ENCODE assay signal across 7 mouse cellular contexts in genomic region chr1:165460801-165461377, GRCm38 (mm10). TPM values are rescaled to one million over a fixed set of nuclear protein-coding genes. Genes with fewer than 3 reads are reported as not detected.
A peak's percentile ranks its signal among the peaks of the same experiment; 100 is the strongest.
DNase-seq lines count a peak whose midpoint lies in the region; ATAC-seq and TF ChIP-seq lines count a peak whose summit lies in the region.

No protein-coding gene starts in this region.

- H3K27me3 ChIP-seq in embryonic facial prominence, embryonic 10.5 days (replicated peaks; ENCODE audit: low read depth, poor library complexity, severe bottlenecking), result no peaks in the 10 kb centered on the region
- H3K27me3 ChIP-seq in intestine, postnatal 0 days (replicated peaks; ENCODE audit: control insufficient read depth, insufficient read depth, low read length), result no peaks in the 10 kb centered on the region
- no peaks in the 10 kb centered on the region for H3K27me3 ChIP-seq in midbrain, embryonic 12.5 days
- H3K27me3 ChIP-seq in small intestine, adult 2 months (ENCODE audit: control insufficient read depth, insufficient read depth, low read length), result no peaks in the 10 kb centered on the region

- no peaks in the 10 kb centered on the region for H3K36me3 ChIP-seq in embryonic facial prominence, embryonic 10.5 days (replicated peaks)
- no peaks in the 10 kb centered on the region for H3K36me3 ChIP-seq in intestine, postnatal 0 days (ENCODE audit: control insufficient read depth, insufficient read depth)
- no peaks in the 10 kb centered on the region for H3K36me3 ChIP-seq in midbrain, embryonic 12.5 days
- H3K36me3 ChIP-seq in small intestine, adult 2 months (ENCODE audit: control insufficient read depth, insufficient read depth, low read length), result no peaks in the 10 kb centered on the region

- intact Hi-C loops in left cerebral cortex, postnatal 4 days (cut with DNase I), result loop anchor here (2.0 to 10.0 kb wide), 2 partner anchors 174 to 226 kb away; partner anchors contain the start of genes Mpzl1 and Tiprl

- H3K9ac ChIP-seq in intestine, postnatal 0 days (ENCODE audit: low read depth, low read length), result peak overlapping the region; percentile 90
- peak overlapping the region; percentile 87 for H3K9ac ChIP-seq in midbrain, embryonic 12.5 days (replicated peaks)

- peak overlapping the region; percentile 81 for H3K4me2 ChIP-seq in intestine, postnatal 0 days (replicated peaks; ENCODE audit: low read depth)
- peak overlapping the region; percentile 81 for H3K4me2 ChIP-seq in midbrain, embryonic 12.5 days (replicated peaks)

- peak; percentile 99 for TF ChIP-seq POLR2A in small intestine, adult 2 months (IDR thresholded peaks at IDR 0.05; ENCODE audit: low read depth, low read length)

- H3K4me1 ChIP-seq in embryonic facial prominence, embryonic 10.5 days, result peaks cover 17% of the 10 kb centered on the region
- H3K4me1 ChIP-seq in intestine, postnatal 0 days (replicated peaks; ENCODE audit: control insufficient read depth, insufficient read depth, low read length), result no peaks in the 10 kb centered on the region
- peaks cover 8% of the 10 kb centered on the region for H3K4me1 ChIP-seq in midbrain, embryonic 12.5 days
- no peaks in the 10 kb centered on the region for H3K4me1 ChIP-seq in small intestine, adult 2 months (ENCODE audit: control insufficient read depth, insufficient read depth, insufficient read length, low read length)

- peak; percentile 73 for TF ChIP-seq CTCF in intestine, postnatal 0 days (IDR thresholded peaks at IDR 0.05; ENCODE audit: low read depth)
- TF ChIP-seq CTCF in small intestine, adult 2 months (IDR thresholded peaks at IDR 0.05; ENCODE audit: extremely low read depth, insufficient read length, insufficient replicate concordance, low read depth, low read length), result no peak

- no peaks in the 10 kb centered on the region for H3K9me3 ChIP-seq in embryonic facial prominence, embryonic 10.5 days
- H3K9me3 ChIP-seq in intestine, postnatal 0 days (ENCODE audit: control insufficient read depth), result no peaks in the 10 kb centered on the region
- no peaks in the 10 kb centered on the region for H3K9me3 ChIP-seq in midbrain, embryonic 12.5 days

- under 1% methylated on average over 41 of the region's 41 CpGs for WGBS in embryonic facial prominence, embryonic 10.5 days
- WGBS in intestine, postnatal 0 days, result 0% methylated on average over 40 of the region's 41 CpGs
- WGBS in midbrain, embryonic 12.5 days, result under 1% methylated on average over 41 of the region's 41 CpGs
- WGBS in small intestine, adult 2 months, result under 1% methylated on average over 41 of the region's 41 CpGs

- H3K4me3 ChIP-seq in embryonic facial prominence, embryonic 10.5 days, result peak overlapping the region; percentile 70
- H3K4me3 ChIP-seq in intestine, postnatal 0 days (ENCODE audit: low read depth, low read length), result peak overlapping the region; percentile 97
- peak overlapping the region; percentile 96 for H3K4me3 ChIP-seq in midbrain, embryonic 12.5 days
- H3K4me3 ChIP-seq in small intestine, adult 2 months (ENCODE audit: low read depth, low read length), result peak overlapping the region; percentile 79

- peak; percentile 100 for DNase-seq in adrenal gland, postnatal 10 days
- peak; percentile 100 for DNase-seq in embryonic facial prominence, embryonic 10.5 days (ENCODE audit: low spot score)
- peak; percentile 93 for DNase-seq in gonadal fat pad, adult 2 months (ENCODE audit: low read depth)
- peak; percentile 99 for DNase-seq in left cerebral cortex, postnatal 4 days

- peak; percentile 95 for ATAC-seq in intestine, postnatal 0 days
- peak; percentile 97 for ATAC-seq in midbrain, embryonic 12.5 days (ENCODE audit: low FRiP score, low read depth)

- H3K27ac ChIP-seq in embryonic facial prominence, embryonic 10.5 days (replicated peaks), result peak overlapping the region; percentile 86
- H3K27ac ChIP-seq in intestine, postnatal 0 days (ENCODE audit: low read depth, low read length), result peak overlapping the region; percentile 97
- H3K27ac ChIP-seq in midbrain, embryonic 12.5 days (replicated peaks), result peak overlapping the region; percentile 83
- H3K27ac ChIP-seq in small intestine, adult 2 months (ENCODE audit: insufficient read depth, low read depth, low read length), result peak overlapping the region; percentile 99

RNA-seq across cellular contexts. Expression of gene Mpc2, which starts 0.5 kb away (rescaled TPM):
- total RNA-seq in adrenal gland, postnatal 10 days (2021), result 100 to 1,000 TPM; 381 to 397 TPM
- 80.8 and 86.6 TPM in 2 replicates for polyA plus RNA-seq in embryonic facial prominence, embryonic 10.5 days (2016; fragmentation: Nextera tagmentation; extraction: Ambion mirVana)
- 131 and 160 TPM in 2 replicates for polyA plus RNA-seq in gonadal fat pad, adult 2 months (2012; rRNA removed)
- polyA plus RNA-seq in intestine, postnatal 0 days (2015; fragmentation: Nextera tagmentation; extraction: Ambion mirVana), result 203 and 212 TPM in 2 replicates
- total RNA-seq in left cerebral cortex, postnatal 4 days (2021), result 100 to 1,000 TPM; 107 to 109 TPM
- polyA plus RNA-seq in midbrain, embryonic 12.5 days (2016; fragmentation: Nextera tagmentation; extraction: Ambion mirVana), result 139 and 140 TPM in 2 replicates
- 77.7 and 87.4 TPM in 2 replicates for polyA plus RNA-seq in small intestine, adult 2 months (2012; rRNA removed)

RNA-seq across cellular contexts. Expression of gene Dcaf6, which starts 0.6 kb away (rescaled TPM):
- total RNA-seq in adrenal gland, postnatal 10 days (2021), result 10 to 100 TPM; 50.5 to 57.9 TPM
- 5.1 and 6.7 TPM in 2 replicates for polyA plus RNA-seq in embryonic facial prominence, embryonic 10.5 days (2016; fragmentation: Nextera tagmentation; extraction: Ambion mirVana)
- 23.4 and 27.6 TPM in 2 replicates for polyA plus RNA-seq in gonadal fat pad, adult 2 months (2012; rRNA removed)
- polyA plus RNA-seq in intestine, postnatal 0 days (2015; fragmentation: Nextera tagmentation; extraction: Ambion mirVana), result 8.2 and 9.8 TPM in 2 replicates
- total RNA-seq in left cerebral cortex, postnatal 4 days (2021), result 10 to 100 TPM; 60.7 to 62.6 TPM
- polyA plus RNA-seq in midbrain, embryonic 12.5 days (2016; fragmentation: Nextera tagmentation; extraction: Ambion mirVana), result 8.9 and 10.6 TPM in 2 replicates
- polyA plus RNA-seq in small intestine, adult 2 months (2012; rRNA removed), result 3.2 and 7.4 TPM in 2 replicates

RNA-seq across cellular contexts. Expression of gene Adcy10, which starts 24.1 kb away (rescaled TPM):
- total RNA-seq in adrenal gland, postnatal 10 days (2021), result under 1 TPM; 0.27 to 0.69 TPM
- polyA plus RNA-seq in embryonic facial prominence, embryonic 10.5 days (2016; fragmentation: Nextera tagmentation; extraction: Ambion mirVana), result 0.13 TPM in 1 of 2 replicates, not detected in the other
- 1.1 and 1.2 TPM in 2 replicates for polyA plus RNA-seq in gonadal fat pad, adult 2 months (2012; rRNA removed)
- not detected in 2 replicates for polyA plus RNA-seq in intestine, postnatal 0 days (2015; fragmentation: Nextera tagmentation; extraction: Ambion mirVana)
- total RNA-seq in left cerebral cortex, postnatal 4 days (2021), result under 1 TPM in 1 of 2 experiments, not detected in 1; 0.18 TPM
- 0.33 and 0.47 TPM in 2 replicates for polyA plus RNA-seq in midbrain, embryonic 12.5 days (2016; fragmentation: Nextera tagmentation; extraction: Ambion mirVana)
- not detected in 2 replicates for polyA plus RNA-seq in small intestine, adult 2 months (2012; rRNA removed)

Comparison
In these comparisons a context has a peak if more than half of its experiments do, and no peak if none do; other contexts are left out.
1. Peak in every context shown above with its lines: DNase-seq, ATAC-seq, H3K4me3 ChIP-seq and H3K27ac ChIP-seq.